Mouse (Mus musculus): ENCODE results near the gene Hectd1.

- no peak for TF ChIP-seq CTCF (IDR thresholded peaks at IDR 0.05; ENCODE audit: low read depth)
- no peak for TF ChIP-seq EP300 (optimal IDR thresholded peaks at IDR 0.05)
Observed at GRCm38 (mm10) chr12:51830077-51830402, 704 bp upstream of the Hectd1 start.
